Mouse (Mus musculus) lung, embryonic 16.5 days (tissue): ENCODE data around the gene Nfkbiz. TPM values are rescaled to one million over a fixed set of nuclear protein-coding genes. Genes with fewer than 3 reads are reported as not detected.
A peak's percentile ranks its signal among the peaks of the same experiment; 100 is the strongest.

Source experiments
- ATAC-seq: fragments of 200-750 bp; cut with Nextera tagmentation; 2 replicates; pipeline ENCODE4 v1.8.0; 2017; ENCODE audit warnings: low read depth, mild to moderate bottlenecking, moderate library complexity
- H3K27ac ChIP-seq: fragments of 300-500 bp; sonication (generic); 2 replicates; pipeline ENCODE4 v1.5.1; 2014; ENCODE audit warnings: mild to moderate bottlenecking, control low read depth, low read length
- H3K27me3 ChIP-seq: fragments of 300-500 bp; sonication (generic); 2 replicates; pipeline ENCODE4 v1.6.1; 2014; ENCODE audit warnings: low read depth, low read length, mixed read lengths; ENCODE audit not compliant: control insufficient read depth, insufficient read depth
- H3K36me3 ChIP-seq: fragments of 300-500 bp; sonication (generic); 2 replicates; pipeline ENCODE4 v1.6.1; 2014; ENCODE audit warnings: low read length; ENCODE audit not compliant: control insufficient read depth, insufficient read depth
- H3K4me1 ChIP-seq: fragments of 300-500 bp; sonication (generic); replicated peaks from 2 replicates; pipeline ENCODE4 v1.6.1; 2014; ENCODE audit warnings: low read length, mixed read lengths; ENCODE audit not compliant: control insufficient read depth, insufficient read depth
- H3K4me2 ChIP-seq: fragments of 300-500 bp; sonication (generic); 2 replicates; pipeline ENCODE4 v1.6.1; 2014; ENCODE audit warnings: low read depth, low read length, control low read depth
- H3K4me3 ChIP-seq: fragments of 300-500 bp; sonication (generic); 2 replicates; pipeline ENCODE4 v1.5.1; 2014; ENCODE audit warnings: mild to moderate bottlenecking, low read length, control low read depth
- H3K9ac ChIP-seq: fragments of 300-500 bp; sonication (generic); 2 replicates; pipeline ENCODE4 v1.6.1; 2014; ENCODE audit warnings: low read length, control low read depth
- H3K9me3 ChIP-seq: fragments of 300-500 bp; sonication (generic); 2 replicates; pipeline ENCODE4 v1.6.1; 2016; ENCODE audit warnings: low read length; ENCODE audit not compliant: control insufficient read depth
- WGBS: fragments of 180-500 bp; shearing (Covaris S2); extraction: QIAGEN DNeasy Blood & Tissue Kit; methylation state at CpG from one replicate; pipeline ENCODE4 v1.1.7; 2014; 5-methylcytosine and 5-hydroxymethylcytosine counted together
- polyA plus RNA-seq: library from polyadenylated mRNA; unstranded; fragments of >200 nt; fragmentation: Nextera tagmentation; extraction: Ambion mirVana; gene quantifications from 2 replicates; pipeline ENCODE4 v1.2.1, GENCODE M21; 2015

Gene Nfkbiz
- polyA plus RNA-seq, 1 experiment from 2014 or later, result 10.4 TPM

DNA sequence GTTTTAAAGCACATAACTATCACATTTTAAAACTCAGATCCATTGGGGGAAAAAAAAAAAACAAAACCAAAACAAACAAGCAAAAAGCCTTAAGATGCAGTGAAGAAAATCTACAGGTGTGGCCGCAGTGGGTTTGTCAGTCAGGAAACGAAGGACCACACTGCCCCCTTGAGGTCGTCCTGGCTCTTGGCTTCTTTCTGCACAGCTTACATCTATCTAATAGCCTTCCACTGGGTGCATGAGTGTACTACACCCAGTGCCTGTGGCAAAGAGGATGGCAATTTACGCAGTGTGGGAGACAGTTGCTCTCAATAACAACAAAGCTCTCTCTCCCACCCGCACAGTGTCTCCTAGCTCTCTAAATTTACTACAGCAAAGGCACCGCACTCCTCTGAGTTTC lies 19.8 kb upstream of the Nfkbiz start:
- Histone ChIP-seq H3K4me3 (no peak overlapping the region), H3K4me2 (no peak overlapping the region), H3K9ac (no peak overlapping the region), H3K9me3 (no peaks in the 10 kb centered on the region), H3K27me3 (no peaks in the 10 kb centered on the region), H3K27ac (no peak overlapping the region), H3K4me1 (no peaks in the 10 kb centered on the region), H3K36me3 (no peaks in the 10 kb centered on the region; the same call in 1 of the 2 replicates)
- ATAC-seq, result peak; percentile 43; the same call in 1 of the 2 replicates
- WGBS, result 62% methylated on average over 6 of the region's 6 CpGs

DNA sequence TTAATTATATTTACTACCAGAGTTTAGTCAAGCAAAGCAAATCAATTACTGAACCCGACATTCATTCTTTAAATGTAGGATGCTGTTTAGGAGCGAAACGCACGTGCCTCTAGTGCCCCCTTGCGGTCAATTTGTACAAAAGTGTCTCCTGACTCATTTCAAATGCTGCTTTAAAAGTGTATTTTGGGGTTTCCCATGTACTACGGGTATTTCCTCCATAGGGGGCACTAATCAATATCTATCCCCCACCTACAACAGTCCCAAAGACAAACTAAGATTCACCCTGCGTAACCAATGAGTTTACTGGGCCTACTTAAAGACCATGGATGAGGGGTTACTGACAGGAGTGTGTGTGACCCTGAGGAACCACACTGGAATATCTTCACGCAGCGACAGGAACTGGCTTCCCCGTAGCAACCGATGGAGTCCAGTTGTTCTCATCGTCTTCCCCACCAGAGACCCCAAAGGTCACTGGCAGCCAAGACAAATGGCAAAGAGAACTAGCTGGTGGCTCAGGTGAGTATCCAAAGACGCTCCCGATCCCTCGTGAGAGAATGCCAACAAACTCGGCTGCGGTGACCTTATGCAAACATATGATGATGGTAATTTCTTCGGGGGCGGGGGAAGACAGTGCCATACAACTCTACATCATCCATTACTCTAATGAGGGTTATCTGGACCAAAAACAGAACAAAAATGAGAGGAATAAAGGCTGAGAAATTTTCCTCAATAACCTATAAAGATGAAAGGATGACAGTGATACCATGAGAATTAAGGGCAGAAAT lies 14.4 kb upstream of the Nfkbiz start:
- Histone ChIP-seq H3K9me3 (no peaks in the 10 kb centered on the region), H3K4me2 (no peak overlapping the region), H3K4me3 (no peak overlapping the region), H3K36me3 (no peaks in the 10 kb centered on the region; the same call in 1 of the 2 replicates), H3K27ac (no peak overlapping the region), H3K9ac (no peak overlapping the region), H3K27me3 (no peaks in the 10 kb centered on the region), H3K4me1 (no peaks in the 10 kb centered on the region)
- 49% methylated on average over 19 of the region's 19 CpGs for WGBS
- ATAC-seq, result peak; percentile 77

DNA sequence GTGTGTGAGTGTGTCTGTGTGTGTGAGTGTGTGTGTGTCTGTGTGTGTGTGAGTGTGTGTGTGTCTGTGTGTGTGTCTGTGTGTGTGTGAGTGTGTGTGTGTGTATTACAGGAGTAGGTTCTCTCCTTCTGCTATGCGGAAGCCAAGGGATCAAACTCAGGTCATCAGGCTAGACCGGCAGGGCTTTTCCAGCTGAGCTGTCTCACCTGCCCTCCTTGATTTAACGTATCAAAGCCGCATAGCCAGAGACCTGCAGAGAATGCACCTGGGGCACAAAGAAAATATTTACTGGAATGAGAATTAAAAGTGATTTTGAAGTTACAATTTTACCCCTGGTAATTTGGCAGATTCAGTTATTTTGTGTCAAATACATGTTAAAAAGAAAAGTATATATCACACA lies 13.8 kb upstream of the Nfkbiz start:
- Histone ChIP-seq H3K4me2 (no peak overlapping the region), H3K4me3 (no peak overlapping the region), H3K9me3 (no peaks in the 10 kb centered on the region), H3K27ac (no peak overlapping the region), H3K9ac (no peak overlapping the region), H3K36me3 (no peaks in the 10 kb centered on the region; the same call in 1 of the 2 replicates), H3K4me1 (no peaks in the 10 kb centered on the region), H3K27me3 (no peaks in the 10 kb centered on the region)
- 45% methylated on average over 4 of the region's 4 CpGs for WGBS
- no peak for ATAC-seq

DNA sequence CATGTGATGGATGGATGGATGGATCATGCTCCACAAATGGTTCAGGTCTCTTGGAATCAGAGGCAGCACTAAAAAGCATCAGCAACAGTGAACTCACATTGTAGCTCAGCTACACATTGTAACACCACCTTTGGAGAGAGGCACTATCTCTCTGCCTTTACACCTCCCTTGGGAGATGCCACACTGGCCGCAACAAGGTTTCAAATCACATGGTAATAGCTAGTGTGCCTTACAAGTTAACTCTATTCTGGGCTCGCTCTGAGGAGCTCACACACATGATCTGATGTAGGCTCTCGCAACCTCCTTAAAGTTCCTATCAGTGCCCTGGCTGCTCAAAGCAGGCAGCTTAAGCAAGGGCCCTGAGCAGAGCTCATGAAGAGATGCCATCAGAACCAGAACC lies 11.8 kb upstream of the Nfkbiz start:
- Histone ChIP-seq H3K4me3 (no peak overlapping the region), H3K9ac (no peak overlapping the region), H3K27ac (no peak overlapping the region), H3K9me3 (no peaks in the 10 kb centered on the region), H3K4me1 (no peaks in the 10 kb centered on the region), H3K36me3 (no peaks in the 10 kb centered on the region), H3K27me3 (no peaks in the 10 kb centered on the region), H3K4me2 (no peak overlapping the region)
- ATAC-seq, result no peak
- whole genome bisulfite sequencing, result 92% methylated on average over 3 of the region's 3 CpGs

DNA sequence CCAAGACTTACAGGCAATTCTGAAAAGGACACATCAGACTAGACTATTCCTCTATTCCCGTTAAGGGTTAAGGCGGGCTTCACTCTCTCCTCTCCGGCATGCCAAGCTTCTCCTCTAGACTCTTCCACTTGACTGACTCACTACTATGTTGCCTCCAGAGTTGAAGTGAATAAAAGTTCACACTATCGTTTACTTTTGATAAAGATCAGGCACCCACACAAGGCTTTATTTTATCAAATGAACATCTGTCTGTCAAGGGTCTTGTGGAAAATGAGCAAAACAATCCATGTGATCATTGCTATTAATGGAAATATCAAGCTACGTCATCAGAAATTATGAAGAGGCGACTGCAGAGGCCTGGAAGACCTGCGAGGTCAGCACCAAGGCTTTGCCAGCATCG lies 9.0 kb upstream of the Nfkbiz start:
- H3K4me1 ChIP-seq, result no peaks in the 10 kb centered on the region
- WGBS, result 63% methylated on average over 8 of the region's 8 CpGs
- H3K9me3 ChIP-seq, result 0 out of 2 replicates have a peak, but pooled peaks cover 2% of the 10 kb centered on the region
- H3K36me3 ChIP-seq, result peaks cover 7% of the 10 kb centered on the region; the same call in 1 of the 2 replicates
- no peak overlapping the region for H3K4me2 ChIP-seq
- H3K9ac ChIP-seq, result no peak overlapping the region
- H3K27me3 ChIP-seq, result no peaks in the 10 kb centered on the region
- no peak overlapping the region for H3K27ac ChIP-seq
- no peak for ATAC-seq
- no peak overlapping the region for H3K4me3 ChIP-seq

DNA sequence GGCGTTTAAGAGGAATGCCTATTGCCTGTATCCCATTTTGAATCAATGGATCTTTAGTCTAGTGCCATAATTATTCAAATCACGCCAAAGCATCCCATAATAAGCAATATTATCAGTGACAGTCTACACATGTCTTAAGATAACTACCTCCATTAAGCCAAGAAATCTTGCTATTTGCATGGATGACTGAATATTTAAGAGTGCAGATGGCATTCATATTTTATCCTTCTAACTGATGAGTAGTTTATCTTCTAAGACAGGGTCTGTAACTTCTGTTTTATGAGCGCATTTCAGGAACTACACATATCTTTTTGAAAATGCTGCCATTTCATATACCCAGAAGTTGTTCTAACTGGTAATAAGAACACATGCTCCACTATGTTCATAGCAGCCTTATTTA lies 6.1 kb upstream of the Nfkbiz start:
- Histone ChIP-seq H3K27ac (no peak overlapping the region), H3K4me3 (no peak overlapping the region), H3K9ac (no peak overlapping the region), H3K4me2 (no peak overlapping the region), H3K27me3 (no peaks in the 10 kb centered on the region), H3K9me3 (0 out of 2 replicates have a peak, but pooled peaks cover 2% of the 10 kb centered on the region), H3K36me3 (peaks cover 7% of the 10 kb centered on the region; the same call in 1 of the 2 replicates), H3K4me1 (no peaks in the 10 kb centered on the region)
- ATAC-seq, result no peak
- WGBS, result 94% methylated on average over 3 of the region's 3 CpGs

DNA sequence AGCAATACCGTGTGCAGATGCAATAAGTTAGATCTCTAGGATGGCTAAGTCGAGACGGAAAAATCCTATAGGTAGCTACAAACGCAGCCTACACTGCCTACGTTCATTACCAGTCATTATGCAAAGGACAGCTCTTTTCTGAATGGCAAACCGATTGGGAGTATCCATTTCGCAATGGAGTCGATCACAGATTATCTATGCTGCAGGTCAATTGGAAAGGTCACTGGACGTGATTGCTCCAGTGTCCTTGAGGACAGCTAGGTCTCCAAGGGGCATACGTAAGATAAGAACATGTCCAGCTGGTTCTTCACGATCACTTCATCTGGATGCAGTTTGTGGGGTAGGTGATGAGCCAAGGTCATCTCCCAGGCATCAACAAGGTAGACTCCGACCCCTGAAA lies 5.2 kb upstream of the Nfkbiz start:
- Histone ChIP-seq H3K27ac (no peak overlapping the region), H3K4me2 (no peak overlapping the region), H3K4me1 (0 out of 2 replicates have a peak, but pooled peaks cover 3% of the 10 kb centered on the region), H3K36me3 (peaks cover 7% of the 10 kb centered on the region; the same call in 1 of the 2 replicates), H3K4me3 (no peak overlapping the region), H3K9me3 (0 out of 2 replicates have a peak, but pooled peaks cover 2% of the 10 kb centered on the region), H3K27me3 (no peaks in the 10 kb centered on the region), H3K9ac (no peak overlapping the region)
- WGBS, result 93% methylated on average over 12 of the region's 12 CpGs
- ATAC-seq, result no peak

DNA sequence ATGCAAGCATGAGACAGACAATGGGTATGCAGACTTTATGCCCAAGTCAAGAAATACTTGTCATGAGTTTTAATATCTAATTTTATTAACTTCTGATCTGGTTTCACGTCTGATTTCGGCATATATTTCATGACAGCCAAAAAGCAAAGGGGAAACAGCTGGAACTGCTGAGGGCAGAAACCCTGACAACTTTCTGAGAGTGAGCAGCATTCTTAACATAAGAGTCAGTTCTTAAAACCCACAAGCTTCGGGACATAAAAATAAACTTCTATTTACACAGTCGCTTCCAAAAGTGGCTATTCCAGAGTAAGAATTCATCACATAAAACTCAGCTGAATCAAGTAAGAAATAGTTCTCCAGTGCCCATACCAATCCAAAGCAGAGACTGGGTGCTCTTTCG lies 4.4 kb upstream of the Nfkbiz start:
- no peak overlapping the region for H3K9ac ChIP-seq
- WGBS, result 67% methylated on average over 5 of the region's 5 CpGs
- H3K4me3 ChIP-seq, result no peak overlapping the region
- no peaks in the 10 kb centered on the region for H3K27me3 ChIP-seq
- H3K27ac ChIP-seq, result no peak overlapping the region
- H3K4me1 ChIP-seq, result peaks cover 3% of the 10 kb centered on the region; the same call in 1 of the 2 replicates
- peaks cover 7% of the 10 kb centered on the region; the same call in 1 of the 2 replicates for H3K36me3 ChIP-seq
- H3K4me2 ChIP-seq, result no peak overlapping the region
- no peak for ATAC-seq
- 0 out of 2 replicates have a peak, but pooled peaks cover 2% of the 10 kb centered on the region for H3K9me3 ChIP-seq

DNA sequence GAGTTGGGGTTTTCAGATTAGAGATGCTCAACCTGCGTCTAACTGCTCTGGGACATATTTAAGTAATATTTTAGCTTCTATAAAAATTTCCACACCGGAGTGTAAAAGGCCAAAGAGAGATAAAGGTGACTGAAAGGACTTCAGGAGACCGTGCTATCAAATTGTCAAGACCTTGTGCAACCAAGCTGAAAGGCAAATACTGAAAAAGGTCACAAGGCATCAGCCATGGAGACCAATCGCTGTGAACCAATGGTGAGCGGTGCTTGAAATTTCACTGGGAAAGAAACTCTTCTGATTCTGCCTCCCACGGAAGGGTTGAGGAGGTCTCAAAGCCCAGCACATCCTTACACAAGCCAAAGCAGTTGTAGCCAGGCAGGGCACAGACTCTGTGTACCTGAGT lies 2.8 kb upstream of the Nfkbiz start:
- H3K4me2 ChIP-seq, result no peak overlapping the region
- no peak for ATAC-seq
- H3K27me3 ChIP-seq, result no peaks in the 10 kb centered on the region
- H3K27ac ChIP-seq, result no peak overlapping the region
- H3K9me3 ChIP-seq, result 0 out of 2 replicates have a peak, but pooled peaks cover 2% of the 10 kb centered on the region
- no peak overlapping the region for H3K4me3 ChIP-seq
- 85% methylated on average over 6 of the region's 6 CpGs for WGBS
- peaks cover 9% of the 10 kb centered on the region; the same call in 1 of the 2 replicates for H3K4me1 ChIP-seq
- no peak overlapping the region for H3K9ac ChIP-seq
- H3K36me3 ChIP-seq, result peaks cover 7% of the 10 kb centered on the region; the same call in 1 of the 2 replicates
